Mouse (Mus musculus): Measurements from ENCODE around the gene Trim46. TPM values are rescaled to one million over a fixed set of nuclear protein-coding genes. Genes with fewer than 3 reads are reported as not detected.
A peak's percentile ranks its signal among the peaks of the same experiment; 100 is the strongest.

Gene Trim46
- polyA plus RNA-seq, 1 experiment from 2014 or later = 11.6 TPM

GRCm38 (mm10) chr3:89243609-89244008 is 2.5 kb downstream of the Trim46 start:
- peak; percentile 65 for DNase-seq (ENCODE audit: low spot score)
- Histone ChIP-seq H3K27ac (0 out of 2 replicates have a peak overlapping the region, but pooled peaks have one; percentile 94), H3K4me1 (replicated peaks) (peaks cover 61% of the 10 kb centered on the region), H3K9me3 (no peaks in the 10 kb centered on the region), H3K36me3 (peaks cover 34% of the 10 kb centered on the region), H3K27me3 (ENCODE audit: insufficient read depth, poor library complexity, severe bottlenecking) (peaks cover 29% of the 10 kb centered on the region), H3K4me3 (peak overlapping the region; percentile 82)
- 11% methylated on average over 14 of the region's 14 CpGs for WGBS

GRCm38 (mm10) chr3:89242331-89242895 is 3.7 kb downstream of the Trim46 start:
- Histone ChIP-seq H3K9me3 (no peaks in the 10 kb centered on the region), H3K4me3 (no peak overlapping the region), H3K4me1 (replicated peaks) (peaks cover 58% of the 10 kb centered on the region), H3K27me3 (ENCODE audit: insufficient read depth, poor library complexity, severe bottlenecking) (peaks cover 29% of the 10 kb centered on the region), H3K36me3 (peaks cover 34% of the 10 kb centered on the region), H3K27ac (no peak overlapping the region)
- 72% methylated on average over 9 of the region's 9 CpGs for WGBS
- peak; percentile 65 for DNase-seq (ENCODE audit: low spot score)

- Histone ChIP-seq H3K9me3 (no peaks in the 10 kb centered on the region), H3K27me3 (ENCODE audit: insufficient read depth, poor library complexity, severe bottlenecking) (peaks cover 10% of the 10 kb centered on the region), H3K4me3 (no peak overlapping the region), H3K4me1 (replicated peaks) (peaks cover 19% of the 10 kb centered on the region), H3K36me3 (peaks cover 68% of the 10 kb centered on the region), H3K27ac (no peak overlapping the region)
- DNase-seq (ENCODE audit: low spot score) = no peak
- WGBS = 71% methylated on average over 12 of the region's 12 CpGs
Observed at GRCm38 (mm10) chr3:89238494-89238893, 7.6 kb downstream of the Trim46 start.

GRCm38 (mm10) chr3:89237682-89238081 is 8.4 kb downstream of the Trim46 start:
- DNase-seq (ENCODE audit: low spot score) = no peak
- Histone ChIP-seq H3K36me3 (peaks cover 74% of the 10 kb centered on the region), H3K27ac (no peak overlapping the region), H3K4me3 (no peak overlapping the region), H3K9me3 (no peaks in the 10 kb centered on the region), H3K4me1 (replicated peaks) (peaks cover 17% of the 10 kb centered on the region), H3K27me3 (ENCODE audit: insufficient read depth, poor library complexity, severe bottlenecking) (peaks cover 6% of the 10 kb centered on the region; the same call in 1 of the 2 replicates)
- WGBS = 93% methylated on average over 21 of the region's 21 CpGs

- 90% methylated on average over 10 of the region's 10 CpGs for whole genome bisulfite sequencing
- H3K27ac ChIP-seq = no peak overlapping the region
- peaks cover 12% of the 10 kb centered on the region for H3K27me3 ChIP-seq (ENCODE audit: insufficient read depth, poor library complexity, severe bottlenecking)
- H3K36me3 ChIP-seq = peaks cover 66% of the 10 kb centered on the region
- H3K9me3 ChIP-seq = no peaks in the 10 kb centered on the region
- DNase-seq (ENCODE audit: low spot score) = no peak
- no peak overlapping the region for H3K4me3 ChIP-seq
- peaks cover 20% of the 10 kb centered on the region for H3K4me1 ChIP-seq (replicated peaks)
Observed at GRCm38 (mm10) chr3:89236516-89236915, 9.6 kb downstream of the Trim46 start.

GRCm38 (mm10) chr3:89233562-89234110 is 12.5 kb downstream of the Trim46 start:
- Histone ChIP-seq H3K36me3 (peaks cover 53% of the 10 kb centered on the region), H3K4me3 (no peak overlapping the region), H3K9me3 (no peaks in the 10 kb centered on the region), H3K27me3 (ENCODE audit: insufficient read depth, poor library complexity, severe bottlenecking) (peaks cover 34% of the 10 kb centered on the region), H3K27ac (no peak overlapping the region), H3K4me1 (replicated peaks) (peaks cover 26% of the 10 kb centered on the region)
- WGBS = 89% methylated on average over 14 of the region's 14 CpGs
- no peak for DNase-seq (ENCODE audit: low spot score)

- DNase-seq (ENCODE audit: low spot score) = no peak
- Histone ChIP-seq H3K4me1 (replicated peaks) (peaks cover 33% of the 10 kb centered on the region), H3K4me3 (no peak overlapping the region), H3K36me3 (peaks cover 42% of the 10 kb centered on the region), H3K27ac (no peak overlapping the region), H3K27me3 (ENCODE audit: insufficient read depth, poor library complexity, severe bottlenecking) (peaks cover 36% of the 10 kb centered on the region), H3K9me3 (no peaks in the 10 kb centered on the region)
- 70% methylated on average over 6 of the region's 6 CpGs for WGBS
Observed at GRCm38 (mm10) chr3:89232614-89233013, 13.5 kb downstream of the Trim46 start.

- Histone ChIP-seq H3K36me3 (peaks cover 37% of the 10 kb centered on the region), H3K4me3 (no peak overlapping the region), H3K4me1 (replicated peaks) (peaks cover 40% of the 10 kb centered on the region), H3K27me3 (ENCODE audit: insufficient read depth, poor library complexity, severe bottlenecking) (peaks cover 36% of the 10 kb centered on the region), H3K9me3 (no peaks in the 10 kb centered on the region), H3K27ac (0 out of 2 replicates have a peak overlapping the region, but pooled peaks have one; percentile 8)
- WGBS = 74% methylated on average over 16 of the region's 16 CpGs
- no peak for DNase-seq (ENCODE audit: low spot score)
Observed at GRCm38 (mm10) chr3:89231772-89232275, 14.3 kb downstream of the Trim46 start.

- 77% methylated on average over 7 of the region's 7 CpGs for WGBS
Observed at GRCm38 (mm10) chr3:89231345-89231744, 14.8 kb downstream of the Trim46 start.

GRCm38 (mm10) chr3:89230561-89230960 is 15.5 kb downstream of the Trim46 start:
- 88% methylated on average over 2 of the region's 2 CpGs for WGBS
- Histone ChIP-seq H3K9me3 (no peaks in the 10 kb centered on the region), H3K4me1 (replicated peaks) (peaks cover 52% of the 10 kb centered on the region)

More at GRCm38 (mm10) chr3:89231345-89231744, 14.8 kb downstream of the Trim46 start:
- H3K4me1 ChIP-seq (replicated peaks) = peaks cover 44% of the 10 kb centered on the region
- H3K4me3 ChIP-seq = no peak overlapping the region
- peaks cover 36% of the 10 kb centered on the region for H3K27me3 ChIP-seq (ENCODE audit: insufficient read depth, poor library complexity, severe bottlenecking)
- H3K9me3 ChIP-seq = no peaks in the 10 kb centered on the region
- H3K36me3 ChIP-seq = peaks cover 32% of the 10 kb centered on the region
- H3K27ac ChIP-seq = no peak overlapping the region
- DNase-seq (ENCODE audit: low spot score) = no peak

GRCm38 (mm10) chr3:89229276-89229675 is 16.8 kb downstream of the Trim46 start:
- no peak for DNase-seq (ENCODE audit: low spot score)
- H3K27ac ChIP-seq = peak overlapping the region; percentile 97; the same call in 1 of the 2 replicates
- H3K4me1 ChIP-seq (replicated peaks) = peaks cover 65% of the 10 kb centered on the region
- WGBS = 65% methylated on average over 4 of the region's 4 CpGs
- H3K4me3 ChIP-seq = 0 out of 2 replicates have a peak overlapping the region, but pooled peaks have one; percentile 83
- H3K9me3 ChIP-seq = no peaks in the 10 kb centered on the region
- H3K36me3 ChIP-seq = peaks cover 27% of the 10 kb centered on the region
- H3K27me3 ChIP-seq (ENCODE audit: insufficient read depth, poor library complexity, severe bottlenecking) = peaks cover 29% of the 10 kb centered on the region

More at GRCm38 (mm10) chr3:89230561-89230960, 15.5 kb downstream of the Trim46 start:
- DNase-seq (ENCODE audit: low spot score) = no peak
- peaks cover 27% of the 10 kb centered on the region for H3K36me3 ChIP-seq
- H3K4me3 ChIP-seq = no peak overlapping the region
- no peak overlapping the region for H3K27ac ChIP-seq
- peaks cover 36% of the 10 kb centered on the region for H3K27me3 ChIP-seq (ENCODE audit: insufficient read depth, poor library complexity, severe bottlenecking)

- Histone ChIP-seq H3K9me3 (no peaks in the 10 kb centered on the region), H3K4me1 (replicated peaks) (peaks cover 69% of the 10 kb centered on the region), H3K27me3 (ENCODE audit: insufficient read depth, poor library complexity, severe bottlenecking) (peaks cover 29% of the 10 kb centered on the region), H3K36me3 (peaks cover 28% of the 10 kb centered on the region), H3K27ac (peak within 1 kb of the TSS; percentile 97), H3K4me3 (peak within 1 kb of the TSS; percentile 83)
- DNase-seq (ENCODE audit: low spot score) = no peak
- 23% methylated on average over 10 of the region's 10 CpGs for WGBS
Observed at GRCm38 (mm10) chr3:89228836-89229235, 17.3 kb downstream of the Trim46 start, which contains the start of gene Muc1. Gene Muc1, plus strand, starts transcription at chr3:89229057.

- DNase-seq (ENCODE audit: low spot score) = peak; percentile 92
- Histone ChIP-seq H3K36me3 (peaks cover 31% of the 10 kb centered on the region), H3K4me3 (peak overlapping the region; percentile 83), H3K9me3 (no peaks in the 10 kb centered on the region), H3K4me1 (replicated peaks) (peaks cover 76% of the 10 kb centered on the region), H3K27ac (peak overlapping the region; percentile 97), H3K27me3 (ENCODE audit: insufficient read depth, poor library complexity, severe bottlenecking) (peaks cover 29% of the 10 kb centered on the region)
- under 1% methylated on average over 20 of the region's 20 CpGs for WGBS
Observed at GRCm38 (mm10) chr3:89228180-89228549, 17.9 kb downstream of the Trim46 start.

Measured in hindbrain, embryonic 10.5 days (tissue).